Mouse (Mus musculus) hindbrain, embryonic 14.5 days (tissue): ENCODE measurements at regions not wholly inside any gene's neighbourhood (a gene's known extent, or its start where the extent isn't known, plus 50 kb on each side); places are given as distances from the start of the nearest gene placed in this dataset.

Source experiments
- ATAC-seq: fragments of 200-750 bp; cut with Nextera tagmentation; 2 replicates; pipeline ENCODE4 v1.8.0; 2017; ENCODE audit warnings: moderate number of reproducible peaks, mild to moderate bottlenecking, moderate TSS enrichment, moderate library complexity; ENCODE audit not compliant: low FRiP score
- DNase-seq: peaks from one replicate; pipeline ENCODE4 v3.0.0-alpha.2; 2015; ENCODE audit warnings: low spot score
- H3K27ac ChIP-seq: fragments of 300-500 bp; sonication (generic); 2 replicates; pipeline ENCODE4 v1.5.1; 2014; ENCODE audit warnings: mild to moderate bottlenecking, moderate library complexity
- H3K27me3 ChIP-seq: fragments of 300-500 bp; sonication (generic); 2 replicates; pipeline ENCODE4 v1.6.1; 2014; ENCODE audit warnings: mild to moderate bottlenecking, low read length, mixed read lengths; ENCODE audit not compliant: control insufficient read depth, insufficient read depth
- H3K36me3 ChIP-seq: fragments of 300-500 bp; sonication (generic); replicated peaks from 2 replicates; pipeline ENCODE4 v1.6.1; 2014; ENCODE audit not compliant: control insufficient read depth, insufficient read depth
- H3K4me1 ChIP-seq: fragments of 300-500 bp; sonication (generic); replicated peaks from 2 replicates; pipeline ENCODE4 v1.6.1; 2014; ENCODE audit warnings: antibody characterized with exemption, low read length, mixed read lengths; ENCODE audit not compliant: control insufficient read depth, insufficient read depth
- H3K4me2 ChIP-seq: fragments of 300-500 bp; sonication (generic); replicated peaks from 2 replicates; pipeline ENCODE4 v1.6.1; 2014; ENCODE audit warnings: mild to moderate bottlenecking, moderate library complexity
- H3K4me3 ChIP-seq: fragments of 300-500 bp; sonication (generic); replicated peaks from 2 replicates; pipeline ENCODE4 v1.5.1; 2014; ENCODE audit warnings: mild to moderate bottlenecking, low read length
- H3K9ac ChIP-seq: fragments of 300-500 bp; sonication (generic); 2 replicates; pipeline ENCODE4 v1.6.1; 2014
- H3K9me3 ChIP-seq: fragments of 300-500 bp; sonication (generic); 2 replicates; pipeline ENCODE4 v1.6.1; 2016; ENCODE audit warnings: low read length; ENCODE audit not compliant: control insufficient read depth
- WGBS: fragments of 180-500 bp; shearing (Covaris S2); extraction: QIAGEN DNeasy Blood & Tissue Kit; methylation state at CpG from one replicate; pipeline ENCODE4 v1.1.7; 2014; 5-methylcytosine and 5-hydroxymethylcytosine counted together

DNA sequence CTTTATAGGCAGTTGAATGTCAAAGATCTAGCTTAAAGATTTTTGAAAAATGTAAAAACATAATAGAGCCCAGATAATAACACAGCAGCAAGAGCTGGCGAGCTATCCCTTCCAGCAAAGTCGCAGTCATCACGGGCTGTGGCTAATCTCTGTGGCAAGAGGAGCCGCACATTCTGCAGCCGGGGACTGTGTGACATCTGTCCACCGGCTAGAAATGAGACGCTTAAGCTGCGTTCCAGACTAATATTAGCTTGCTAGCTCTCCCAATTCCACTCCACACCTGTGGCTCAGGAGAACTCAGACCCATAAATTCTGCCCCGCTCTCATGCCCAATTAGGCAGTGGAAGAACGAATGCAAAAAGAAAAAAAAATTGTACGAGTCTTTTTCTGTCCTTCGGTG is 1024.0 kb downstream of the Adgrl2 start:
- WGBS: 41% methylated on average over 12 of the region's 12 CpGs
- DNase-seq (no peak), ATAC-seq (0 out of 2 replicates have a peak, but pooled peaks have one; percentile 47)
- peak overlapping the region; percentile 38; the same call in 1 of the 2 replicates for H3K27ac ChIP-seq
- no peaks in the 10 kb centered on the region for H3K36me3 ChIP-seq
- H3K4me3 ChIP-seq: no peak overlapping the region
- no peaks in the 10 kb centered on the region for H3K9me3 ChIP-seq
- H3K4me1 ChIP-seq: peaks cover 25% of the 10 kb centered on the region; the same call in 1 of the 2 replicates
- H3K4me2 ChIP-seq: peak overlapping the region; percentile 17
- H3K27me3 ChIP-seq: no peaks in the 10 kb centered on the region
- no peak overlapping the region for H3K9ac ChIP-seq

DNA sequence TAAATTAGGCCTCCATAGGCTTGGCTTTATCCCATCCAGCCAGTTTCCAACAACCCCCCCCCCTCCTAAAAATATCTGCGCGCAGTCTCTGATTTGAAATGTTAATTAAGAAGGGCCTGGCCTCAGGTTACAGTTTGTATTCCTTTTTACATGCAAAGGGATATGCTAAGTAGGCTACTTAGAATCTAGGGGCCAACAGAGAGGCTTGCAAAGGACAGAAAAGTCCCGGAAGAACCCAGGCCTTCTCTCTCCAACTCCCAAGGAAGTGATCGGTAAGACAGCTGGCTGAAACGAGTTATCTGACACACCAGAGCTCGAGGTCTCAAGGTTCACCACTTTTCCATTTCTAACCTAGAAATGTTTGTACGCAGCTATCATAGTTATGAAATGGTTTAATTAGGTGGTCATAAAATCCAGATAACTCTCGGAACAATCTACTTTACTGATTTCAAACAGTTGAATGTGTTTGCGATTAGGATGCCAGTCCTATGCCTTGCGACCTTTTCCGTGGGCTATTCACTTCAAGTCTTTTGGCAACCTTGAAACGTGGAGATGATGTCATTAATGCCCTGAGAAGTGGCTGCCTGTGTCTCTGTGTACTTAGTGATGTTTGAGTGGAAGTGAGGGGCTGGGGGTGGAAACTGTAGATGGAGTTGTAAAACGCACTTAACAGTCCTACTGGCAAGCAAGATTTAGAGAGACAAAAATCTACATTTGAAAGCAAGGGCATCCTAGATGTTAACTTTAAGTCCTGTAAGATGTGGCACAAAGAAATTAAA is 1026.5 kb downstream of the Adgrl2 start:
- Histone ChIP-seq H3K27me3 (no peaks in the 10 kb centered on the region), H3K4me1 (peaks cover 25% of the 10 kb centered on the region; the same call in 1 of the 2 replicates), H3K4me2 (no peak overlapping the region), H3K4me3 (no peak overlapping the region), H3K9me3 (no peaks in the 10 kb centered on the region), H3K27ac (no peak overlapping the region), H3K9ac (no peak overlapping the region), H3K36me3 (no peaks in the 10 kb centered on the region)
- ATAC-seq: no peak
- WGBS: 22% methylated on average over 13 of the region's 13 CpGs
- no peak for DNase-seq

DNA sequence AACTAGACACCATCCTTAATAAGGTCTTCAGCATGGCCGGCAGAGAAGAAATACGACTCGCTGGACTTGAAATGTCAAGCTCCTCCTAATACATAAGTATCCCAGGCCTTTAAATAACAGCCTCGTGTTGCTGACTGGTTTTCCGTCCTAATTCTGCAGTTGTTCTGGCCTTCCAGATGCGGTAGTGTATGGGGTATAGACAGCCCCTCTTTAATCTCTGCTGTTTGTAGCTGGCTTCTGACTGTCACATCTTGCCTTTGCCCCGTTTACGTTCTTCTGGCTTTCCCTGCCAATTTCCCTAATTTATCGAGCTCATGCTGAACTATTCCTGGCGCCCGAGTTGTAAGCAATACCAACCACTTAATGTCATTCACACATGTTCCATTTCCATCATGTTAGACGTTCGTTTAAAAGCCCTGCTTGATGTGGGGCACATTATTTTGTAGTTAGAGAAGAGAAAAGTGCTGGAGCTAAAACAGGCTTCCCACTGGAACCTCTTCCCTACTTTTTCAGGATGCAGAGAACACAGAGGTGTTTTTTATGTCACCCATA is 1042.2 kb downstream of the Adgrl2 start:
- no peak overlapping the region for H3K9ac ChIP-seq
- ATAC-seq (no peak), DNase-seq (no peak)
- no peak overlapping the region for H3K4me3 ChIP-seq
- peaks cover 4% of the 10 kb centered on the region; the same call in 1 of the 2 replicates for H3K4me1 ChIP-seq
- no peak overlapping the region for H3K4me2 ChIP-seq
- WGBS: 76% methylated on average over 13 of the region's 13 CpGs
- H3K27ac ChIP-seq: no peak overlapping the region
- no peaks in the 10 kb centered on the region for H3K36me3 ChIP-seq
- no peaks in the 10 kb centered on the region for H3K9me3 ChIP-seq
- no peaks in the 10 kb centered on the region for H3K27me3 ChIP-seq

DNA sequence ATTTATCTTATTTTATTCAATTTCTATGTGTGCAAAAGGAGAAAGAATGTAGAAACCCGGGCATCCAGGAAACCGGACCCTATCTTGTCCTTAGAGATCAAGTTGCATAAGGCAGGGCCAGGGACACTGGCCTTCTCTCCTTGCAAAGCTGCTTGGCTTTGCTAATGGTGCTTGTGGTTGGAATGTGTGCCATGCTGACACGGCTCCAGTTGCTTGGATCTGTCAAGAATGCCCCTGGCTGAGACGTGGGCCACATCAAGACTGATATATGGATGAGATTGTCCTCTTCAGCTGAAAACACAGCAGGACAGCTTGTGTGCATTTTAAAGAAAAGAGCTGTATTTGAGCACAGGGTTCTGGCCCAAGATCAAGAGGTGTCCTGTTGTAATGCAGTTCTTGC is 1047.0 kb downstream of the Adgrl2 start:
- no peak overlapping the region for H3K9ac ChIP-seq
- H3K4me2 ChIP-seq: no peak overlapping the region
- no peaks in the 10 kb centered on the region for H3K36me3 ChIP-seq
- H3K4me3 ChIP-seq: no peak overlapping the region
- ATAC-seq (no peak), DNase-seq (no peak)
- H3K9me3 ChIP-seq: no peaks in the 10 kb centered on the region
- no peaks in the 10 kb centered on the region for H3K27me3 ChIP-seq
- WGBS: 78% methylated on average over 4 of the region's 4 CpGs
- no peaks in the 10 kb centered on the region for H3K4me1 ChIP-seq
- H3K27ac ChIP-seq: no peak overlapping the region

DNA sequence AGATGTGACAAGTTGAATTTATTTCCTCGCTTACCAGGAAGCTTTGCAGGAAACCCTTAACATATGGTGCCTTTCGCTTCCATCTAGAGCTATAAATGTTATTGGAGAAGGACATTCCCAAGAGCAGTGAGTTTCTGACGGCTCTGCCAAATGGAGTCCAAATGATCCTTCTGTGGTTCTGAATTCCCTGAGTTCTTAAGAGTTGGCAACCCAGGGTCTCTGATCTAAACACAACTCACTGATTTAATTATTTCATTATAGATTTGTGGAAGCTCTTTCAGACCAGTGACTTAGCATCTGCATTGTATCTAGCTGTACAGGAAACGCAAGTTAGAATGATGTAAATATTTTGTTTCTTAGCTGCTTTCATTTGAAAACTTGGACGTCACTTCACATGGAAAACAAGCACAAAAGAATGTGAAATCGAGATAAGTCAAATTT is 1059.5 kb downstream of the Adgrl2 start:
- Histone ChIP-seq H3K27ac (no peak overlapping the region), H3K4me2 (no peak overlapping the region), H3K9ac (no peak overlapping the region), H3K27me3 (no peaks in the 10 kb centered on the region), H3K9me3 (no peaks in the 10 kb centered on the region), H3K4me3 (no peak overlapping the region), H3K36me3 (no peaks in the 10 kb centered on the region), H3K4me1 (no peaks in the 10 kb centered on the region)
- whole genome bisulfite sequencing: 75% methylated on average over 6 of the region's 6 CpGs
- no peak for ATAC-seq
- no peak for DNase-seq

DNA sequence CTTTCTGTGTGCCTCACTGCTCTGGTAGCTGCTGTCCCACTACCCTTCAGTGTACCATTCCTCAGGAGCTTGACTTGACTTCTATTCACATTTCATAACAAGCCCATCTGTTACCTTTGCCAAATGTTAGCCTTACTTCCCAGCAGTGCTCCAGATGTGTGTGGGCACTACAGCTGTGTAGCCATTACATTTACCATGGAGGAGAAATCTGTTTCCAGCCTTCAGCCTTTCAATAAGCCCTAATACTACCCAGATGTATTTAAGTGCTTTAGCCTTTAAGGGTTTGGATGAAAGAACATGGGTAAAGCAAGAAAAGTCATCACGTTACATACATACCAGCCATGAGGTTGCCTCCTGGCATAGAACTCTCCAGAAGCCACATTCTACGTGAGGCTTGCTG is 1068.0 kb downstream of the Ttll7 start:
- Histone ChIP-seq H3K27ac (no peak overlapping the region), H3K36me3 (no peaks in the 10 kb centered on the region), H3K27me3 (no peaks in the 10 kb centered on the region), H3K4me2 (no peak overlapping the region), H3K4me1 (no peaks in the 10 kb centered on the region), H3K9me3 (no peaks in the 10 kb centered on the region), H3K9ac (no peak overlapping the region), H3K4me3 (no peak overlapping the region)
- DNase-seq: no peak
- 95% methylated on average over 2 of the region's 2 CpGs for WGBS
- no peak for ATAC-seq

DNA sequence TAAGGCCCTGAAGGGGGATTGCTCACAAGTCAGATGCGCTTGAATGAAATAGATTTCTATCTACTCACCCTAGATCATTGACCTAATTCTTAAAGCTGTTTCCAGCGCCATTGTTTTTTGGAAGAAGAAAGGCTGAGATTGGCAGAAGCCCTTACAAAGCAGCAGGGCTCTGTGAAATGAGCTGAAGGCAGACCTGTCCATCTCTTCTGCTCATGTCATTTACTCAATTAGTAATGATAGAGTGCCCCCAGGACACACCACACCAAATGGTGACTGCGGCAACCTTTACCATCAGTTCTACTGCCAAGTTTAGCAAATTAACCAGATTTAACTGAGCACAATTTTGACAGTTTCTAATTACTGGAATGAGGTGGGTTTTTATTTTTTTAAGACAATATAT is 1067.5 kb downstream of the Ttll7 start:
- Histone ChIP-seq H3K4me1 (no peaks in the 10 kb centered on the region), H3K27me3 (no peaks in the 10 kb centered on the region), H3K9ac (no peak overlapping the region), H3K36me3 (no peaks in the 10 kb centered on the region), H3K4me3 (no peak overlapping the region), H3K4me2 (no peak overlapping the region), H3K9me3 (no peaks in the 10 kb centered on the region), H3K27ac (no peak overlapping the region)
- 77% methylated on average over 3 of the region's 3 CpGs for WGBS
- ATAC-seq (no peak), DNase-seq (no peak)

DNA sequence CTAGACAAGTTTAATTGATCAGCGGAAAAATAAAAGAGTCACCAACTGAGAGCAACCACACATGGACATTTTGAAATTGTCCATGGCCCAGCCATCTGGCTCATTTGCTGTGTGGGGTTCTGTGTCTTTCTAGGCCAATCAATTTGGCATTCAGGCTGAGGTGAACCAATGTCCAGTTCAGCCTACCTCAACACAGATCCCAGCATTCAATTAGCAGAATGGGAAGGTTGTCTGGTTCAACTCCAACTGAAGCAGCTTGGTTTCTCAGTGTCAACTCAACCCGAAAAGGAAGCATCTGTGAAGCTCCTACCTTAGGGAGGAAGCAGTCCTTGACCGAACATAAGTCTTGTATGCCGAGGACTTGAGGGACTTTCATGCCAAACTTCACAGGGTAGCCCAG is 1067.0 kb downstream of the Ttll7 start:
- H3K9ac ChIP-seq: no peak overlapping the region
- WGBS: 85% methylated on average over 4 of the region's 4 CpGs
- H3K36me3 ChIP-seq: no peaks in the 10 kb centered on the region
- H3K4me3 ChIP-seq: no peak overlapping the region
- H3K4me1 ChIP-seq: no peaks in the 10 kb centered on the region
- H3K27me3 ChIP-seq: no peaks in the 10 kb centered on the region
- no peak overlapping the region for H3K27ac ChIP-seq
- no peak for DNase-seq
- no peak overlapping the region for H3K4me2 ChIP-seq
- no peak for ATAC-seq
- no peaks in the 10 kb centered on the region for H3K9me3 ChIP-seq

DNA sequence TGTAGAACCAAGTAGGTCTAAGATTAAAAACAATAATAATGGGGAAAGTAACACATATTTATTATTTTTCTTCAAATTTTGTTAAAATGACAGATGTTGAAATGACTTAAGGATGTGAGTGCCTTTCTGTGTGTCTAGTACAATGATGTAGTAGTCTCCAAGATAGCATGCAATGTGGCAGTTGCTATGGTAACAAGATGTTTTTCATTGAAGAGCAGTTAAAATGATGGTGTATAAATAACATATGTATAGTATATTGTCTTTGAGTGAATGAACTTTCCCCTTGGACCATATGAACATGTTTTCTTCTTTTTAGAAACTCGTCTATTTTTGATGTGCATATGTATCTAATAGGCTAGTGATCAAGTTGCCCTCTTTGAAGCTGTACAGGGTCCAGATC is 1044.6 kb downstream of the Ttll7 start:
- H3K9me3 ChIP-seq: no peaks in the 10 kb centered on the region
- no peak overlapping the region for H3K4me2 ChIP-seq
- H3K4me3 ChIP-seq: no peak overlapping the region
- H3K27ac ChIP-seq: no peak overlapping the region
- no peak for ATAC-seq
- H3K9ac ChIP-seq: no peak overlapping the region
- WGBS: 56% methylated on average over 1 of the region's 1 CpGs
- DNase-seq: no peak
- no peaks in the 10 kb centered on the region for H3K4me1 ChIP-seq
- no peaks in the 10 kb centered on the region for H3K27me3 ChIP-seq
- H3K36me3 ChIP-seq: no peaks in the 10 kb centered on the region
